Mouse (Mus musculus) heart, adult 2 months (tissue): ENCODE measurements around the gene Aldh18a1. TPM values are rescaled to one million over a fixed set of nuclear protein-coding genes. Genes with fewer than 3 reads are reported as not detected.

ENCODE experiments used
- DNase-seq, 2 experiments: peaks; one replicate each; pipeline ENCODE4 v3.0.0; 2021
- H3K27ac ChIP-seq: fragments of 200-600 bp; 2 replicates; pipeline ENCODE4 v1.8.1; 2022
- H3K27me3 ChIP-seq: fragments of 200-500 bp; 2 replicates; pipeline ENCODE4 v1.6.1; 2012; ENCODE audit warnings: mild to moderate bottlenecking, low read length, inconsistent platforms, mixed read lengths; ENCODE audit not compliant: control insufficient read depth, insufficient read depth
- H3K36me3 ChIP-seq: fragments of 200-500 bp; 2 replicates; pipeline ENCODE4 v1.6.1; 2012; ENCODE audit warnings: low read length, inconsistent platforms; ENCODE audit not compliant: control insufficient read depth, insufficient read depth
- H3K4me1 ChIP-seq: fragments of 200-500 bp; 2 replicates; pipeline ENCODE4 v1.6.1; 2011; ENCODE audit warnings: low read length; ENCODE audit not compliant: control insufficient read depth, insufficient read depth
- H3K4me3 ChIP-seq: fragments of 200-600 bp; 2 replicates; pipeline ENCODE4 v1.8.1; 2022
- H3K79me2 ChIP-seq: fragments of 200-500 bp; replicated peaks from 2 replicates; pipeline ENCODE4 v1.6.1; 2012; ENCODE audit warnings: mild to moderate bottlenecking, inconsistent platforms, low read length, moderate library complexity, mixed read lengths; ENCODE audit not compliant: control insufficient read depth, insufficient read depth
- H3K9ac ChIP-seq: fragments of 200-500 bp; 2 replicates; pipeline ENCODE4 v1.6.1; 2012; ENCODE audit warnings: low read depth, mild to moderate bottlenecking, control low read depth, inconsistent platforms, low read length, mixed read lengths
- CTCF ChIP-seq: fragments of 200-600 bp; IDR thresholded peaks from 2 replicates; pipeline ENCODE4 v1.8.1; 2022; ENCODE audit warnings: antibody characterized with exemption, mild to moderate bottlenecking, moderate library complexity
- EP300 ChIP-seq: fragments of 200-500 bp; IDR thresholded peaks from 2 replicates; pipeline ENCODE4 v1.6.1; 2011; ENCODE audit warnings: low read depth, low read length, control low read depth; ENCODE audit not compliant: insufficient read depth
- POLR2A ChIP-seq: fragments of 200-500 bp; IDR thresholded peaks from 2 replicates; pipeline ENCODE4 v1.6.1; 2011; ENCODE audit warnings: mild to moderate bottlenecking, low read depth, low read length, control low read depth; ENCODE audit not compliant: insufficient read depth
- WGBS: fragments of 180-500 bp; shearing (Covaris S2); methylation state at CpG from one replicate; pipeline ENCODE4 v1.1.7; 2018; 5-methylcytosine and 5-hydroxymethylcytosine counted together
- intact Hi-C: fragments of 180-260 bp; cut with DNase I; formaldehyde crosslinking; loops from one replicate; pipeline ENCODE4 v1.15.1; 2025
- polyA plus RNA-seq: library from polyadenylated mRNA; depleted of rRNA; stranded (reverse); fragments of >200 nt; gene quantifications from 2 replicates; pipeline ENCODE4 v1.2.3, GENCODE M21; 2012
- total RNA-seq, 2 experiments: library from RNA; stranded (reverse); gene quantifications; 2 replicates each; pipeline ENCODE4 v1.2.3; 2021

Gene Aldh18a1
- total and polyA plus RNA-seq, 3 experiments: 4.4 to 7.9 (median 7.6) TPM

DNA sequence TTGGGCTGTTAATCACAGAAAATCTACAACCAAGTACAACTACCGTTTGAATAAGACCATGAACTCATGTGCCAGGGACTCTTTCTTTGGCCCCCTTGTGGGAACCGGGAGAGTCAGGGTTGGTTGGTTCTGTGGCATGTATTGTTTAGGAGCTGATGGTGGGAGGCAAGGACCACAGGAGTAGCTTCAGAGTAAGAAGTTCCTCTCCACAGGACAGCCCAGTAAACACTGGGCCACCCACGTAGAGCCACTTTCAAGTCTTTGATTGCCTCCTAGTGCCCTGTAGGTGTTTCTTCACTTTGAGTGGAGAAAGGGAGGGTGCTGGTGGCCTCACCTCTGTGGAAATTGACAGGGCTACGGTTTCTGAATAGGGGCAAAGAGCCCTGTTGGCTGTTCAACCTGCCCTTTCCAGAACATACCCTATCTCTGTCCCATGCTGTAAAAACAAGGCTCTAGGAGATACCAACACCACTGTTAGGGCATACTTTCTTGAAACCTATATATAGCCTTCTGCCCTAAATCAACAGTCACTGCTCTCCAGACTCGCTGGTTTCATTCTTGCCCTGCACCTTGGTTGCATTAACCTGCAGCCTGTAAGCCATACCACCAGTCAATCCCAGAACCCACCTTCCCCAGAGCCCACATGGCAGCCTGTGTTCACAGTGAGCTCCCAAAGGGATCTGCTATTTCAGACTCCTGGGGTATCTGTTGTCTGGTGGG, 39.3 kb downstream of the Aldh18a1 start:
- intact Hi-C loops: loop anchor here (5.0 kb wide), 1 partner anchor 307 kb away; no protein-coding TSS in a partner anchor

DNA sequence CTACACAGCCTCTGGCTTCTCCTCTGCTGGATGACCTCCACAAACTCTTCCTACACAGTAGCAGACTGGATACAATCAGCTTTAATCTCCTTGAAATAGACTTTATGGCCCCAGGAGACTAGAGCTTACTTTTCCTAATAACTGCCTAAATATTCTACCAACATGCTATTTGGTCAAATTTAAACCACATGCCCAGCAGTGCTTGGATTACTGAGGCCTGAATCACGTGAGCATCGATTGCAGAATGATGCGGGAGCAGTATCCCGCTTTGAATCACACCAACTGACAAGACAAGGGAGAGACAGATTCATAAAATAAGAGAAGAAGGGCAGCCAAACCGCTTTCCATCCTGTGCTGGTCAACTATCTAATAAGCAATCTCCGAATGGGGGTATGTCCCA, 39.9 kb downstream of the Aldh18a1 start:
- TF ChIP-seq POLR2A (no peak), EP300 (no peak), CTCF (no peak)
- H3K4me1 ChIP-seq: no peaks in the 10 kb centered on the region; the same call in 1 of the 2 replicates
- no peaks in the 10 kb centered on the region for H3K27me3 ChIP-seq
- H3K4me3 ChIP-seq: no peak overlapping the region
- H3K79me2 ChIP-seq: no peaks in the 10 kb centered on the region
- H3K36me3 ChIP-seq: no peaks in the 10 kb centered on the region
- 92% methylated on average over 6 of the region's 6 CpGs for WGBS
- DNase-seq: no peak
- no peak overlapping the region for H3K27ac ChIP-seq
- intact Hi-C loops: loop anchor here (5.0 kb wide), 1 partner anchor 306 kb away; no protein-coding TSS in a partner anchor
- no peak overlapping the region for H3K9ac ChIP-seq

More for the DNA sequence above, 39.3 kb downstream of the Aldh18a1 start:
- Histone ChIP-seq H3K9ac (no peak overlapping the region), H3K4me3 (no peak overlapping the region), H3K4me1 (no peaks in the 10 kb centered on the region; the same call in 1 of the 2 replicates), H3K79me2 (no peaks in the 10 kb centered on the region), H3K36me3 (no peaks in the 10 kb centered on the region), H3K27ac (no peak overlapping the region), H3K27me3 (no peaks in the 10 kb centered on the region)
- 51% methylated on average over 5 of the region's 5 CpGs for WGBS
- TF ChIP-seq CTCF: peak; percentile 39
- no peak for TF ChIP-seq POLR2A
- DNase-seq: no peak

DNA sequence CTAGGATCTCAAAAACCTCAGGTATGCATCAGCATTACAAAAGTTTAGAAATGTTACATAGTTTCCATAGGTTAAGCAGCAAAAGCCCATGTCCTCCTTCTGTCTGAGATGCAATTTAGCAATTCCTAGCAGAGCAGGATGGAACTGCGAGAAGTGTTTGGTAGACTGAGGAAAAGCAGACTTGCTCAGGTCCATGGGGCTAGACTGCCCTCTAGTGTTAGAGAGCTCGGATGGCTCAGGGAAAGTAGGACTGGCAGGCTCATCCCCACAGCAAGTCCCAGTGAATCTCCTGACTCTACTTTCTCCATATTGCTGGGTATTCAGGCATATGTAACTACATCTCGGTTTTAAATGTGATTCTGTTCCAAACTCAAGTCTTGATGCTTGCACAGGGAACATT, 43.4 kb downstream of the Aldh18a1 start:
- no peaks in the 10 kb centered on the region for H3K36me3 ChIP-seq
- no peak overlapping the region for H3K4me3 ChIP-seq
- no peaks in the 10 kb centered on the region for H3K27me3 ChIP-seq
- WGBS: 1% methylated on average over 3 of the region's 3 CpGs
- no peaks in the 10 kb centered on the region for H3K79me2 ChIP-seq
- intact Hi-C loops: loop anchor here (1.0 to 5.0 kb wide), 5 partner anchors 32 to 303 kb away; partner anchors contain the start of gene Sorbs1
- no peak overlapping the region for H3K9ac ChIP-seq
- no peak overlapping the region for H3K27ac ChIP-seq
- TF ChIP-seq CTCF (no peak; the same call in 1 of the 2 replicates), EP300 (peak; percentile 97)
- no peaks in the 10 kb centered on the region; the same call in 1 of the 2 replicates for H3K4me1 ChIP-seq
- DNase-seq: peak; percentile 54 to 55

DNA sequence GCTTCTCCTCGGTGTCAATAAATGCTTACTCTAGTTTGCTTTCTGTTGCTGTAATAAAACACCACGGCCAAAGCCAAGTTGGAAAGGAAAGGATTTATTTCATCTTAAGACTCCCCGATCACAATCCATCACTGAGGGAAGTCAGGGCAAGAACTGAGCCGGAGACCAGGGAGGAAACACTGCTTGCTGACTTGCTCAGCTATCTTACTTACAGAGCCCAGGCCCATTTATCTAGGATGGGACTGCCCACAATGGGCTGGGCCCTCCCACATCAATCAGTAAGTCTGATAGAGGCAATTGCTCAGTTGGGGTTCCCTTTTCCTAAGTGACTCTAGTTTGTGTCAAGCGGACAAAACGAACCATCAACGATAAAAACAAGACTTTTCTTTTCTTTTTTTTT, 45.5 kb downstream of the Aldh18a1 start:
- no peak overlapping the region for H3K9ac ChIP-seq
- 68% methylated on average over 7 of the region's 7 CpGs for WGBS
- intact Hi-C loops: loop anchor here (5.0 kb wide), 1 partner anchor 135 kb away; no protein-coding TSS in a partner anchor
- no peaks in the 10 kb centered on the region for H3K27me3 ChIP-seq
- H3K79me2 ChIP-seq: no peaks in the 10 kb centered on the region
- no peak overlapping the region for H3K4me3 ChIP-seq
- H3K4me1 ChIP-seq: no peaks in the 10 kb centered on the region
- no peaks in the 10 kb centered on the region for H3K36me3 ChIP-seq
- DNase-seq: no peak
- TF ChIP-seq EP300 (no peak), POLR2A (no peak), CTCF (no peak)
- no peak overlapping the region for H3K27ac ChIP-seq

DNA sequence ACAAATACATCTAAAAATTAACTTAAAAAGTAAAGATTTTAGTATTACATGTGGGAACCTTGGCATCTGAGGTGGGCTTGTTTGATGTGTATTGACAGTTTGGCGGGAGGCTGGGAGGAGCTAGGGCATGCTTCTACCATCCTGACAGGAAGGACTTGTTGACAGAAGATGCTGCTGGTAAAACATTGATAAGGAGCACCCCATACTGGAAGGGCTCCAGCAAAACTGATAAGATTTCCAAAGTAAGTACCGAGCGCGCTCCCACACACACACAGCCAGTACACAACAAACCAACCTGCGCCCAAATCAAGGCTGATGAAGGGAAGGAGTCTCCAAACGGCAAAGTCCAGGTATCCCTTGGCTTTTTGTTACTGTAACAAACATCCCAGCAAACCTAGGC, 51.7 kb downstream of the Aldh18a1 start:
- WGBS: 56% methylated on average over 6 of the region's 6 CpGs
- no peak for TF ChIP-seq EP300
- TF ChIP-seq POLR2A: no peak
- no peak for TF ChIP-seq CTCF
- peaks cover 3% of the 10 kb centered on the region for H3K4me1 ChIP-seq
- DNase-seq: no peak
- no peak overlapping the region for H3K4me3 ChIP-seq
- H3K36me3 ChIP-seq: no peaks in the 10 kb centered on the region
- no peak overlapping the region for H3K9ac ChIP-seq
- H3K27me3 ChIP-seq: no peaks in the 10 kb centered on the region
- no peaks in the 10 kb centered on the region for H3K79me2 ChIP-seq
- intact Hi-C loops: no loop called here
- H3K27ac ChIP-seq: no peak overlapping the region

DNA sequence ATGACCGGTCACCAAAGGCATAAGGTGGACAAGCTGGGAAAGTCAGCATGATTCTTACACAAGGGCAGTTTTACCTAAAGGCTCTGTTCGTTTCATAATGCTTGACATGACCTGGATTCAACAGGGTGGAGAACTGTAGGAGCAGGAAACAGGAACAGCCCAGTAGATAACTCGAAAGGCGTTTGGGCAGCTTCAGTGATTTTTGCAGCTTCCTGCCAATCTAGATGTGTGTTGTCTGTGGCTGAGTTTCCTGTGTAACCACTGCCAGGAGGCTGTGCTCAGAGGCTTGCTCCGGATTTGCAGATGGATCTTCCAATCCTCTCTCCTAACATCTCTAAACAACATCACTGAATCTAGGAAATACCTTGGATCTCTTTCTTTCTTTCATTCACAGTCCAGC, 55.7 kb downstream of the Aldh18a1 start:
- H3K27ac ChIP-seq: peak overlapping the region; percentile 15; the same call in 1 of the 2 replicates

More for the DNA sequence above, 55.7 kb downstream of the Aldh18a1 start:
- Histone ChIP-seq H3K4me1 (peaks cover 5% of the 10 kb centered on the region), H3K36me3 (no peaks in the 10 kb centered on the region), H3K27me3 (no peaks in the 10 kb centered on the region), H3K4me3 (no peak overlapping the region), H3K79me2 (no peaks in the 10 kb centered on the region), H3K9ac (no peak overlapping the region)
- intact Hi-C loops: no loop called here
- WGBS: 43% methylated on average over 5 of the region's 5 CpGs
- peak in 1 of 2 experiments; percentile 27 for DNase-seq
- TF ChIP-seq CTCF (no peak), EP300 (peak; percentile 62; the same call in 1 of the 2 replicates)
